Mouse (Mus musculus) kidney, postnatal 14 days (tissue): ENCODE measurements around the gene Rarg.
A peak's percentile ranks its signal among the peaks of the same experiment; 100 is the strongest.

Experiments used
- DNase-seq: peaks from one replicate; pipeline ENCODE4 v3.0.0; 2022; ENCODE audit warnings: mixed read lengths

Rarg gene

DNA sequence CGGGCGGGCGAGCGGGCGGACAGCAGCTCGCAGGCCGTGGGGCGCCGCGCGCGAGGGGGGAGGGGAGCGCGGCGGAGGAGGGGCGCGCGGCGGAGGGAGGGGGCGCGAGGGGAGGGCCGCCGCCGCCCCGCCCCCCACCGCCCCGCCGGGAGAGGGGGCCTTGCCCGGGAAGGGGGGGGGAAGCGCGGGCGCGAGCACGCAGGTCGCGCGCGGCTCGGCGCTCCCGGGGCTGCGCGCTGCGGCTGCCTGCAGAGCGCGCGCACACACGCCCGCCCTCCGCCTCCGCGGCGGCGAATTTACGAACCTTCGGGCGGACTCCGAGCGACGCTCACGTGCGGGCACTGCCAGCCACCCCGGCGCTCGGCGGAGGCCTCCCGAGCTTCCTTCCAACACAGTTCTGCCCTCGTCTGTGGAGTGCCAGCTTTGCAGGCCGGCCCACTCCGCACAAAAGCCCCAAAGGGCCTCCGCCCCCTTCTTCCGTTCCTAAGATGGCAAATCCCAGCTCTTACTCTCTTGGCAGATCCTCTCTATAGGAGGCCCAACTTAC lies 53.4 kb downstream of the Rarg start:
- DNase-seq, result peak; percentile 87

DNA sequence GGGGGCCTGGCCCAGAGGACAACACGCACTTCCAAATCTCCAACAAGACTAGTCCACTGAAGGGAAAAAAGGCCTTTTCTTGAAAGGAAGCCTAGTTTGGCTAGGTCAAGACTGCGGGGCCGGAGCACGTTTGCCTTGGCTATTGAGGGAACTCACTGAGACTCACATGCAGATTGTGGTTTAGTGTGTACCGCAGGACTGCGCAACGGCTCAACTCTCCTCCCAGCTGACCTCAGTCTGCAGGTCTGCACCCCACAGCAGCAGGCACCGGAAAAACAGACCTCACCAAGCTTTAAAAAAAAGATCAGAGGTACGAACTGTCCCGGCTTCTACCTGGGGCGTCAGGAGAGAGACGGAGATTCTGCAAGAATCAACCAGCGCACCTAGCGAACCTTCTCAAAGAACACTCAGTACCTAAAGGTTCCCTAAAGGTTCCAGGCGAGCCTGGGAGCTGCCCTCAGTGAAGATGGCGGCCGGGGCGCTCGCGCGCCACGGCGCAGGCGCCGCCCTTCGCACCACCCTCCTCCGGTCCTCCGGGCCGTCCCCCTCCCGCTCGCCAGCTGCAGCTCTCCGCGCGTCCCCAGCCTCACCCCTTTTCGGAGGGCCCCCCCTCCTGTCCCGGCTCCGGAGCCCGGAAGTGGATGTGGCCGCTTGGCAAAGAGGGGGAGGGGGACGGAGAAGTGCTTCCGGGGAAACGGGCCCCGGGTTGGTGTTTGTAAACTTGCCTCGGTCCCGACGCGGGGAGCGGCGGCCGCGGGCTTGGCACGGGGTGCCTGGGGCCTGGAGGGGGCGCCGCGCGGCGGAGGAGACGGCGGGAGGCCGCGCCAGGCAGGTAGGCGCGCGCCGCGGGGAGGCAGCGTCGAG lies 54.1 kb downstream of the Rarg start, which contains the start of gene Zfp740:
Gene Zfp740 (plus strand): TSS at position 279 of the 864 bp plus-strand sequence.
- peak; percentile 98 for DNase-seq

DNA sequence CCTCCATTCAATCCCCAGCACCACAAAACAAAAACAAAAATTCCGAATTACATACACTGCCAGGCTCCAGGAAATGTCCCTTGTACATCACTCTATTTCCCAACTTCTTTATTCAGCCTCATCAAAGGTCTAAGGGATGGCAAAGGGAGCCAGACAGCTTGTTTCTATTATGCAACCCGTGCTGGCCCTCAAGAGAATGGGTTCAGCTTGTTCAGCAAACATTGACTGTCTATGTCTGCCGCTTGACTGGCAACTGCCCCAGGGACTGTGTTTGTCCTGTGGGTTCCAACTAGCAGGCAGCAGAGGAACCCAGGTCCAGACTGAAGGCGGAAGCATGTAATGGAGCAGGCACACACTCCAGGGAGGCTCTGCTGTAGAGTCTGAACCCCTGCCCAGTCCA lies 58.5 kb downstream of the Rarg start:
- no peak for DNase-seq

DNA sequence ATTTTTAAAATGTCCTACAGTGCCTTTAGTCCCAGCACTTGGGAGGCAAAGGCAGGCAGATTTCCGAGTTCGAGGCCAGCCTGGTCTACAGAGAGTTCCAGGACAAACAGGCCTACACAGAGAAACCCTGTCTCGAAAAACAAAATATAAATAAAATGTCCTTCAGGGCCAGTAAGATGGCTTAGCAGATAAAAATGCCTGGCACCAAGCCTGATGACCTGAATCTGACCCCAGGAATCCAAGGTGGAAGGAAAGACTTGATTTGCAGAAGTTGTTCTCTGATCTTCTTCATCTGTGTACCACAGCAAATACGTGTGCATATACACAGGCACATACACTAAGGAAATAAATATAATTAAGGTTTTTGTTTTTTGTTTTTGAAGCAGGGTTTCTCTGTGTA lies 61.9 kb downstream of the Rarg start:
- no peak for DNase-seq

DNA sequence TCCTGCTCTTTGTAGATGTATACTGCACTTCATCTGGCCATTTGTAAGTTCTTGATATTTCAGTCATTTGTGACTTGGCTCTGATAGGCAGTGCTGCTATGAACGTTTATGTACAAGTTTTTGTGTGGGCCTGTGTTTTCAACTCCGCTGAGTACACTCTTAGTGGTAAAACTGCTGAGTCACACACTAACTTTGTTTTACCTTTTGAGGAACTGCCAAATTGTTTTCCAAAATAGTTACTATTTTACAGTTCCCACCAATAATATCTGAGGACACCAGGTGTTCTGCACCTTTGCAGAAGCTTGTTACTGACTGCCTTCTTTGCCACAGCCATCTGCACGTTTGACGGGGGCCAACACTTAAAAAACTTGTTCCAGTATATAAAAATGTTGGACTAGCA lies 62.9 kb downstream of the Rarg start:
- DNase-seq, result no peak

DNA sequence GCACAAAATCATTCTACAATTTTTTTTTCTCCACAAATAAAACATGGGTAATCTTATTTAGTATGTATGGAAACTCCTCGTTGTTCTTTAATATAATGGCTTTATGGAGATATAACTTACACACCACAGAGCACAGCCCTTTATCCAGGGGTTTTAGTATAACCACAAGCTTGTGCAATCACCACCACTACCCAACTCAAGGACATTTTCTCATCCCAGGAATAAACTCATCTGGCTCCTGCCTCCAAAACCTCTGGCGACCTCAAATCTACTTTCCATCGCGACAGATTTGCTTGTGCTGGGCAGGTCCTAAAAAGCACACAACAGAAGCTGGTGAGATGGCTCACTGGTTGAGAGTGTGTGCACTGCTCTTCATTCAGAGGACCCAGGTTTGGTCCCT lies 63.7 kb downstream of the Rarg start:
- no peak for DNase-seq

DNA sequence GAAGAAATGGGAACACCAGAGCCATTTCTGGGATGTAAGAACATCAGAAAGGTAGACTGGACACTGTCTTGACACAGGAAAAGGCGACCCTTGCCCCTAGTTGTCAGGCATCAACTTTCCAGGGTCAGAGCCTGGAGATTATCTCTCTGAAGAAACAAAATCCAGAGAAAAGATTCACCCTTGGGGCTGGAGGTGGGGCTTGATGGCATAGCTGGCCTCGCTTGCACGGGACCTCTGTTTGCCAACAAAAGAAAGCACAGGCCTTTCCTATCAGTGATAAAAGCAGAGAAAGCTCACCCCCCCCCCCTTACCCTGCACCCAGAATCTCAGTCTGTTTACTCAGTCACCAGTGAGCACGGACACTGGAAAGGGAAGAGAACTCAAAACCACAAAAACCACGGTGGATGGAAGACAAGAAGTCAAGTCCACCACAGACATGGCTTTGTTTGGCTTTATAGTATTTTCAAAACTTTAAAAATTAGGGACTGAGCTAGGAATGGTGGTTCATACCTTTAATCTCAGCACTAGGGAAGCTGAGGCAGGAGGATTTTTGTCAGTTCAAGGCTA lies 64.4 kb downstream of the Rarg start:
- DNase-seq, result no peak

DNA sequence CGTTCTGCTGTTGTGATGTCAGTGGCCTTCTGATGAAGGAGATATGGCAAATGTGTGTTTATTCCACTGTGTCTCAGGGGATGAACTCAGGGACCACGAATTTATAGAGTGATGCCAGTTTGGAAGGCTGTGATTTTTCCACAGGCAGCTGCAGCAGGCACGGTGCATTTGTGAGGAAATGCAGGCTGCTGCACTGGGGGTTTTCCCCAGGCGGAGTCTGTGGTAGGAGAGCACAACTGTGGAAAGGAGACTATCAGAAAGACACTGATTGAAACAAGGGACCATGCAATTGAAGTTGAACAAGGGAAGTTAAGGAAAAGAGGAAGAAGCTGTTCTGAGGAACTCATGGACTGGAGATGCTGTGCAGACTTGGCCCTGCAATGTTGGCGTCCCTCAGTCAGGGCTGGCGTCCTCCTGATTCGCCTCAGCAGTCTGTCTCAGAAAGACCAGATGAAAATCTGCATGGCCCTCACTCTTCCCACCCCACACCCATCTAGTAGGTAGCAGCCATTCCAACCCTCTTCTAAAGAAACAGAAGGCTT lies 65.0 kb downstream of the Rarg start:
- DNase-seq, result no peak

DNA sequence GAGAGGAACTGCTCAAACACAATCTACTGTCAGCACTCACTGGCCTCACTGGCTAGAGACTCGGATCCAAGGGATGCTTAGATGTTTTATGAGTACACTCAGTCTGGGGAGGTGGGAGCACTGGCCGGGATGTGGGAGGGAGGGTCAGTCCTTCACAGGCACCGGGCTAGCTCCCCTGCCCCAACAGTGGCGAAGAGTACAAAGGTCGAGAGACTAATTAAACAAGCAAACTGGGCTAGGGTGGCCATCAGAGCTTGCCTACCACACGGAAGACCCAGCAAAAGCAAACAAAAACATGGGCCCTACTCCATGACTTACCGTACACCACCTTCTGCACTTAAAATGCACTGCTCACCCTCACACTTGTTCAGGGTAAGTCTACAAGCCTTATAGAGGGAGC lies 65.6 kb downstream of the Rarg start:
- DNase-seq, result no peak

DNA sequence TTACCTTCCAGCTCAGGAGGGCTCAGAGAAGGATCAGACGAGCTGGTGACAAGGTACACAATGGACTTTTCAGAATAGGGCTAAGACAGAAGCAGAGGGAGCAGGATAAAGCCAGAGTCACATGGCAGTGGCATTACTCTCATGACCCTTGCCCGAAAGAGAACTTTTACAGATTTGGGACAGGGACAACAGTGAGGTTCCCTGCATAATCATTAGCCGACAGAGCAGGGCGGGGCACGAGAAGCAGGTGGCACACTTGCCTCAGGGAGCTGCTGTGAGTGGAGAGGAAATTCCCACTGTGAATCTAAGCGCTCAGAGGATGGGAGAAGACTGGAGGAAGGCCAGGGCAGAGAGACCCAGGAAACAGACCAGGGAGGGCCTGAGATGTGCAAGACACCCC lies 68.4 kb downstream of the Rarg start:
- peak; percentile 67 for DNase-seq

DNA sequence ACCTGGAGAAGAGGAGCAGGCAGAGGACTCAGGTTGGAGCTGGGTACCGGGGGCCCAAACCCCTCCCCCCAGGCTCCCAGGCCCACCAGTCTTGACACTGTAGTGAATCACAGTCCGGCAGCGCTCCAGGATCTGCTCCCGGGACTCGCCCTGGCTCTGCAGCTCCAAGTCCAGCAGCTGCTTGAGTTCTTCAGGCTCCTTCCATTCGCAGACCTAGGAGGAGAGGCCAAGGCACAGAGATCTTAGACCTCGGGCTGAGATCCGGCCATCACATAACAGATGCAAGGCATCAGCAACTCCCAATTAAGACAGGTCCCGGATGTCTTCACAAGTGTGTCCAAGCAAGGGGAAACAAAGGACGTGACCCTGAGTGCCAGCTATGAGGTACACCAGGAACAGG lies 69.2 kb downstream of the Rarg start:
- peak; percentile 51 for DNase-seq

DNA sequence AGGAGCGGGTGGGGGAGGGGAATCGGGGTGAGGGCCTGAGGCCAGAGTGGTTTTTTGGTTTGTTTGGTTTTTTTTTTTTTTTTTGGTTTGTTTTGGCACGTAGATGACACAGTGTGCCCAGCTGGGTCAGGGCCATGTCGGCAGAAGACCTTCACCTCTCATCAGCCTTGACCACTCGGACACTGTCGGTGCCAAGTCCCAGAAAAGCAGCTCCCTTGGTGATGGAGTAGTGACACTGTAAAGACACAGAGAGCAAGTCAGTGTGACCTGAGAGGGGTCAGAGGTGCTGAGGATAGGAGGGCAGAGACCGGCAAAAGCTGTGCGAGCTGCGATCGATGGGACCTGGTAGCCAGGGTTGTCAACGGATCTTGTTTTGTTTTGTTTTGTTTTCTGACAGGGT lies 71.1 kb downstream of the Rarg start:
- no peak for DNase-seq
